Mouse (Mus musculus) adipose tissue, adult 10 weeks (tissue): Measurements from ENCODE around the gene Emp2. TPM values are rescaled to one million over a fixed set of nuclear protein-coding genes. Genes with fewer than 3 reads are reported as not detected.

Experiments
- polyA plus RNA-seq: library from polyadenylated mRNA; stranded (reverse); fragments of 350-450 nt; fragmentation: Illumina TruSeq; extraction: RNeasy Lipid Tissue Mini Kit (QIAGEN cat#74804); gene quantifications from one replicate; pipeline ENCODE4 v1.2.3, GENCODE M21; 2014; ENCODE audit warnings: low read depth, low replicate concordance

The Emp2 gene
- 29.0 TPM for polyA plus RNA-seq

GRCm38 (mm10) chr16:10313646-10314088, at the start of gene Emp2:
Gene Emp2 (minus strand): TSS chr16:10313968.

Other genes with a start within 250 kb of the Emp2 start
- 9.1 TPM for gene Rpl39l, start 143.7 kb downstream of the Emp2 start, polyA plus RNA-seq
- 2.1 TPM for gene Atf7ip2, start 121.3 kb downstream of the Emp2 start, polyA plus RNA-seq
- 2.8 TPM for gene Tekt5, start 81.5 kb upstream of the Emp2 start, polyA plus RNA-seq
- 17.7 TPM for gene Nubp1, start 98.0 kb upstream of the Emp2 start, polyA plus RNA-seq
- gene Tvp23a, start 133.4 kb upstream of the Emp2 start, polyA plus RNA-seq: 1.4 TPM
- gene Ciita, start 166.1 kb upstream of the Emp2 start, polyA plus RNA-seq: 3.9 TPM
- 16.6 TPM for gene Dexi, start 229.1 kb upstream of the Emp2 start, polyA plus RNA-seq
- gene Clec16a, start 231.4 kb upstream of the Emp2 start, polyA plus RNA-seq: 15.9 TPM